Mouse (Mus musculus) cerebellum, adult 18-20 months (tissue): ENCODE measurements around the gene Zfp454.

Source experiments
- DNase-seq, 2 experiments: peaks; one replicate each; pipeline ENCODE4 v3.0.0; 2021

Gene Zfp454

GRCm38 (mm10) chr11:50841023-50841735 is 46.3 kb downstream of the Zfp454 start, which contains the start of gene Zfp879:
Gene Zfp879 (minus strand): TSS chr11:50841552.
- peak; percentile 97 to 98 for DNase-seq

- no peak for DNase-seq
Measured at GRCm38 (mm10) chr11:50835727-50836126, 51.7 kb downstream of the Zfp454 start.

- DNase-seq = peak; percentile 89 to 92
Measured at GRCm38 (mm10) chr11:50827010-50827953, 60.2 kb downstream of the Zfp454 start, which contains the start of gene Zfp354c. Gene Zfp354c (minus strand): TSS chr11:50827724.

- DNase-seq = no peak
Measured at GRCm38 (mm10) chr11:50826214-50826613, 61.2 kb downstream of the Zfp454 start.
